Mouse (Mus musculus): ENCODE data around the gene Pgam2.

Gene Pgam2

GRCm38 (mm10) chr11:5807956-5808355 lies 4.4 kb upstream of the Pgam2 start:
- DNase-seq (ENCODE audit: extremely low spot score) = no peak

DNA sequence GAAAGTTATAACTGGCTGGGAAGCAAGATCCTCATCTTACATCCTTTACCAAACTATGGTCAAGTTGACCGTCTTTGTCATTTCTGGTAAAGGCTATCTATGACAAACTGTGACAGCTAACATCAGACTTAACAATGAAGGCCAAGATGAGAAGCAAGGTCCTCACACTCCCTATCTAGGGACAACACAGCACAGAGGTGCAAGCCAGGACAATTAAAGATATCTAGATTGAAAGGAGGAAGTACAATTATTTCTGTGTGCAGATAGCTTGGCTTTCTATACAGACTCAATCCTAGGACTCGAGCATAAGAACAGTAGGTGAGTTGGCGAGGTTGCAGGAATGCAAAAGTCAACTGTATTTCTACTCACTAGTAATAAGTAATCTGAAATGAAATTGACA lies 2.2 kb upstream of the Pgam2 start:
- DNase-seq (ENCODE audit: extremely low spot score) = no peak

DNA sequence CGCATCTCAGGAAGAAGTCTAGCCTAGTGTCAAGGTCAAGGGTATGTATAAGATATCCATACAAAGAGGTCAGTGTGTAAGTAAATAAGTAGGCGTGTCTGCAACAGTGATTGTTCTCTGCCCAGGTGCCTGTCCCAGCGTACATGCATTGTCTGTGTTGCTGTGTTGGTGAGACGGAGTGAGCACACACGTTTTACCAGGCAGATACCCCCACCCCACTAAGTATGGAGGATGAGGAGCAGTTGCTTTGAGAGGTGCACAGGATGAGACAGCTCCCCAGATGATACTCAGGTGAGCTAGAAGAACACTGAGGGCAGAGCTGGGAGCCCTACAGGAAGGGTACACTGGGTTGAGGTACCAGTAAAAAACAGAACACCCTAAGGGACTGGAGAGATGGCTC lies 641 bp upstream of the Pgam2 start:
- no peak for DNase-seq (ENCODE audit: extremely low spot score)

DNA sequence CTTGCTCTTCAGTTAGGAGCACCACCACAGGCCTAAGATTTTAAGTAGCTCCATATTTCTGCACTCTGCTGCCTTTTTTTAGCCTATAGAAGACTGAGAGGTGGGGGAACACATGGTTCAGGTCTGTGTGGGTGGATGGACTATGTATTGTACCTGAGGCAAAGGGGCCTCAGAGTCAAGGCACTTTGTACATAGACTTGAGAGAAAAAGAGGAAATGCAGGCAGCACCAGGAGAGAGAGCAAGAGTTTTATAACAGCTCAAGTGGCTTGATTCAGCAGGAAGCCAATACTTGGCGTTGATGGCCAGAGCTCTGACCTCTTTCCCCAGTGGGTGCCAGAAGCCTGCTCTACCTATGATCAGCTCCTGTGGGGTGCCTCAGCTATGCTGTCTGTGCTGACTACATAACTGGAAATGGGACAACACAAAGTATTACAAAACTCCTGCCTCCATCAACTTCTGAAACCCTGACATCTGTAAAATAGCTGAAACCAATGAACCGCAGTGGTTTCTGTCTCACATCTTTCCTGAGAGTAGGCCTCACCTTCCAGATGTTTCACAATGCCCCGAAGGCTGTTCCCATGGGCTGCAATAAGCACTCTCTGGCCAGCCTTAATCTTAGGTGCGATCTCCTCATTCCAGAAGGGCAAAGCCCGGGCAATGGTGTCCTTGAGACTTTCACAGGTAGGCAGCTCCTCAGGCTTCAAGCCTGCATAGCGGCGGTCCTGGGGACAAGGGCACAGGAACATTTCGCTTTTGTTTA lies 896 bp downstream of the Pgam2 start:
- DNase-seq (ENCODE audit: extremely low spot score) = no peak

- no peak for DNase-seq (ENCODE audit: extremely low spot score)
Observed at GRCm38 (mm10) chr11:5802005-5802404, 1.5 kb downstream of the Pgam2 start.

DNA sequence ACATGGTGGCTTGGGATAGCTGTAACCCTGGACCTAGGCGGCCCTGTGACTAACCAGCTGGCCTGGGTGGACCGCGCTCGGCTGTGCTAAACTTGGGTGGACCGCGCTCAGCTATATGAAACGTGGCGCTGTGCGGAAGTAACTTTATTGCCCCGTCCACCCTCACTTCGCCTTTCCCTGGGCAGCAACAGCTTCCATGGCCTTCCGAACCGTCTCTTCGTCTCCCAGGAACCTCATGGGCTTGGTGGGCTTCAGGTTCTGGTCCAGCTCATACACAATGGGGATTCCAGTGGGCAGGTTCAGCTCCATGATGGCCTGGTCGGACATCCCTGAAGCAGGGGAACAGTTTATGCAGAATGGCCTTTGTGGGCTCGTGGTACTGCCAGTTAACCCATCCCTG lies 2.0 kb downstream of the Pgam2 start:
- no peak for DNase-seq (ENCODE audit: extremely low spot score)

DNA sequence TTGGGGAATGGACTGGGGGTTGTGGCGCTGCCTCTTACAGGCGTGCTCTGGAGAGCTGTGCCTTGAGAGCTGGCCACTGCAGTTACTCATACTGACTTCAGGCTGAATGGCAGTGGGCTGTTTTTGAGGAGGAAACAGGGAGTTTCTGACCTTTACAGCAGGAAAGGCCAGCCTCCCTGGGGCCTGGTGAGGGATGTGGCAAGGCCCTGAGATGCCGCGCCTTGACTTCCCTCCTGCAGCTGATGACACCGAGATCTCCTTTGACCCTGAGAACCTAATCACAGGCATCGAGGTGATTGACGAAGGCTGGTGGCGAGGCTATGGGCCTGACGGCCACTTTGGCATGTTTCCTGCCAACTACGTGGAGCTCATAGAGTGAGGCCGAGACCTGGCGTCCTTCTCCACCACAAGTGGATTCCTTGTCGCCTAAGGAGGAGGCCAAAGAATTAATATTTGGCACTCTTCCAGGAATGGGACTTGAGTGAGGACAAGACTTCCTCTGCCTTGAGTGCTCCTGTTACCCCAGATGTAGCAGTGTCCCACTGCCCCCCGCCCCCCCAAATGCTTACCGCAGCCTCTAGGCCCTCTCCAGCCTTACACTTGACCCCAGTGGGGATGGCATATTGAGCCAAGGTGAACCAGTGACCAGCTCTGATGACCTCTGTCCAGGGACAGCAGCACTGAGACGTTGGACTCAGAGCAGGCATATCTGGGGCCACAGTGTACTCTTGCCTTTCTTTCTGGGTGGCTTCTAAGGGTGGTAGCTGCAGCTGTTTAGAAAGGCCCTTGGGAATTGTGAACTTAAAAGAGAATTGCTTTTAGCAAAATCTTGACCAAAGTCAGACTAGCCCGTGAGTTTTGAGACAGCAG lies 3.7 kb downstream of the Pgam2 start:
- no peak for DNase-seq (ENCODE audit: extremely low spot score)

DNA sequence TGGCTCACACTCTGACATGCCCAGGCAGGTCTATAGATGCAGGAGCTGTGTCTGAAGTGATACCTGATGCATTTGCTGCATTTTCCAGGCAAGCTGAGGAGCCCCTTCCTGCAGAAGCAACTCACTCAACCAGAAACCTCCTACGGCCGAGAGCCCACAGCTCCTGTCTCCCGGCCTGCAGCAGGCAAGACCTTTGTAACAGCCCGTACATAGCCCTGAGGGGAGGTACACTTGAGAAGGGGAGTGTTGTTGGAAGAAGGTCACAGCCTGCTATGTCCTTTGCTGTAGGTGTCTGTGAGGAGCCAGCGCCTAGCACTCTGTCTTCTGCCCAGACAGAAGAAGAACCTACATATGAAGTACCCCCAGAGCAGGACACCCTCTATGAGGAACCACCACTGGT lies 5.6 kb downstream of the Pgam2 start:
- DNase-seq (ENCODE audit: extremely low spot score) = no peak

DNA sequence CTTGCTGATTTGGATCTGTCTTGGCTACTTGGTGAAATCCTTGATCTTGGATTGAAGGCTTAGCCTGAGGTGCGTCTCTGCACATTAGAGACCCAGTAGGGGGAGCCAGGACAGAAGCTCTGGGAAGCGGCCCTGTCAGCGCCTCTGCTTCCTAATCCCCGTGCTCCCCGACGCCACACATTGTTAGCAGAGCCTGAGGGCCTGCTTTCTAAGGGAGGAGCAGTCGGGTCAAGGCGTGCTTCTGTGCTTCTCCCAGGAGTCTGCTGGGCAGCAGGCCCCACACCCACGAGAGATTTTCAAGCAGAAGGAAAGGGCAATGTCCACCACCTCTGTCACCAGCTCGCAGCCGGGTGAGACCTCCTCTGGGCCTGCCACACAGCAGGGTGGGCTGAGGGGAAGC lies 6.2 kb downstream of the Pgam2 start:
- DNase-seq (ENCODE audit: extremely low spot score) = no peak

GRCm38 (mm10) chr11:5796939-5797338 lies 6.6 kb downstream of the Pgam2 start:
- no peak for DNase-seq (ENCODE audit: extremely low spot score)

DNA sequence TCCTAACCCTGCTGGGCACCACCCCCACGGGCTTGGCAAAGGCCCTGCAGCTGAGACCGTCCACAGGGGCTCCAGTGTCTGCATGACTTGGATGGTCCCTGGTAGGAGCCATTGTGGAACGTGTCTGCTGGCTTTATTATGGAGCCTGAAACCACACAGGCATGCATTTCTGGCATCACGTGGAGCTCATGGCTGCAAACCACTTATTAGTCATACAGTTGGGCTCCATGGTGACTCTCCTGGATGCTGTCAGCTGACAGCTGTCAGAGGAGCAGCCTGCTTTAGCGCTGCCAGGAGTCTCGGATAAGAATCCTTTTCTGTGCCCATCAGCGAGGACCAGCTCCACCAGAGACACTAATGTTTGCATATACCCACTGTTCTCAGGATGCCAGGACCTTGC lies 7.8 kb downstream of the Pgam2 start:
- no peak for DNase-seq (ENCODE audit: extremely low spot score)

DNA sequence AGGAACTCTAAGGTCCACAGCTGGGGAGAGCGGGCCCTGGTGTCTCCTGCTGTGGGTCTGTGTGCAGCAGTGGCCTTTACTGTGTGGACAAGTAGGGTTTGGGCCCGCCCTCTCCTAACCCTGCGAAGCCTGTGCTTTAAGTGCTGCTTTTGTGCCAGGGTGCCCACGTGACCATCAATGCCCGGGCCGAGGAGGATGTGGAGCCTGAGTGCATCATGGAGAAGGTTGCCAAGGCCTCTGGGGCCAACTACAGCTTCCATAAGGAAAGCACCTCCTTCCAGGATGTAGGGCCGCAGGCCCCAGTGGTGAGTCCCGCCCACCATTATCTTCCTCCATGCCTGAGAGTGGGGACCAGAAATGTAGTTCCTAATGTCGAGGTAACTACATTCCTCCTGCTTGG lies 8.2 kb downstream of the Pgam2 start:
- DNase-seq (ENCODE audit: extremely low spot score) = no peak

GRCm38 (mm10) chr11:5790431-5790830 lies 13.1 kb downstream of the Pgam2 start:
- DNase-seq (ENCODE audit: extremely low spot score) = no peak

DNA sequence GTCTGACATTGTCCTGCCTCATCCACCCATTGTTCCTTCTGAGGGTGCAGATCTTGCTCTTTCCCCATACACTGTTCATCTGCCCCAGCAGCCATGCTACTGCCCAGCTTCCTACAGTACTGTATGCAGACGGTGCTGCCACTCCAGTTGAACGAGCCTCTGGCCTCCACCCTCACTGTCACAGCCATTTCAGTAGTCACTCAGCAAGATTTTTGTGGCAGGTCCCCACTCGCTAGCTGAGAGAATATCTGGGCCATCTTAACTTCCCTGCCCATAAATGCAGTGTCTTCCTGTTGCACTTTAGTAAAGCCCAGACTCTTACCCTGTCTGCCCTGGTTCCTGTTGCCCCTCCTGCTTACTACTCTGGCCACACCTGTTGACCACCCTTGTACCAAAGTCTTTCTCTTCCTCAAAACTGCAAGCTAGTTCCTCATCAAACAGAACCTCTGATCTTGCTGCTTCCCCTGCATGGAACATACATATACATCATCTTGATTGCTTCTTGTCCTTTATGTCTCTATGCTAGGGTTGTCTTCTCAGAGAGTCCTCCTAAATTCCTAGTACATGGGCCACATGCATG lies 13.7 kb downstream of the Pgam2 start:
- DNase-seq (ENCODE audit: extremely low spot score) = no peak

DNA sequence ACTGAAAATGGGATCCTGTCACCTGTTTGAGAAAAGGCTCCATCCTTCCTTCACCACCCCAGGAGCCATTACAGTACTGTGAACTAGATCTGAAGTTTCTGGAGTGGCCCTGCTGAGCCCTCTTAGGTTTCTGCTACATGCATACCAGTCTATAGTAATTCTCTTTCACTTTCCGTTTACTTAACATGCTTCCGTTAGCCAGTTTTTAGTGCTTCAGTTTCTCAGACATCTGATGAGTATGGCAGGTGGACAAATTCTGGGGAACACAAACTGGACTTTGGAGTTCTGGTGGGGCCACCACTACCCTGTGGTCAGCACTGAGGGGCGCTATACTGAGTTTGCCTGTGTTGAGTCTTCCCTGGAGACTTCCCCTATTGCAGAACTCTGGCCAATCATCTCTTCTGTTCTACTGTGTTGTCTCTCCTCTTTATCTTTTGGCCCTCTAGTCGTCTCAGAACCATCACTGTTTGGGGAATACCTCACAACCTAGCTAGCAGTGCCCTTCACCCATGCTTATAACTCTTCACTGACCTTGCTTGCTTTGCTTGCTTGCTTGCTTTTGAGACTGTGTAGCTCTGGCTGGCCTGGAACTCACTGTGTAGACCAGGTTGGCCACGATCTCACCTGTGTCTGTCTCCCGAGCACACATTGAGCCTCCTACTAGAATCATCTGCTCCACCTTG lies 14.3 kb downstream of the Pgam2 start:
- no peak for DNase-seq (ENCODE audit: extremely low spot score)

- peak; percentile 95 for DNase-seq (ENCODE audit: extremely low spot score)
Observed at GRCm38 (mm10) chr11:5788056-5789014, 15.2 kb downstream of the Pgam2 start, which contains the start of gene Dbnl. Gene Dbnl, plus strand, starts transcription at chr11:5788488.

GRCm38 (mm10) chr11:5787671-5788055 lies 15.9 kb downstream of the Pgam2 start:
- DNase-seq (ENCODE audit: extremely low spot score) = no peak

DNA sequence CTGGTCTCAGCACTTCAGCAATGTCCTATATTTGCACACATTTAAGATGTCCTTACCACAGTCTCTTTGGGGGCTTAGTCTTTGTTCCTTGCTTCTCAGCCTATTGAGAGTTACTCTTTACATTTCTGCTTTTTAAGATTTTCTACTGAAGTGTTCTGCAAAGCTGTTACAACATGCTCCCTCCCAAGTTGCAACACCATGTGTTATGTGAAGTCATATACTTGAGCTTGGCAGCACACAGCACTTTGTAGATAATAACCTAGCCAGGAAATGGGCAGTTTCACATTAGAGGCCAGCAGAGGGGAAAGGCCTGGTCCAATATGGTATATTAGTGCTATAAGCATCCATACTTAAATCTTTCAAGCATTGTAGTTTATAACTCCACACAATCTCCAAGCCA lies 17.8 kb downstream of the Pgam2 start:
- no peak for DNase-seq (ENCODE audit: extremely low spot score)

GRCm38 (mm10) chr11:5782199-5782944 lies 21.2 kb downstream of the Pgam2 start:
- no peak for DNase-seq (ENCODE audit: extremely low spot score)

- DNase-seq (ENCODE audit: extremely low spot score) = no peak
Observed at GRCm38 (mm10) chr11:5780035-5780499, 23.5 kb downstream of the Pgam2 start.
